Mouse (Mus musculus) heart, postnatal 14 days (tissue): Measurements from ENCODE around the gene Alox12b. TPM values are rescaled to one million over a fixed set of nuclear protein-coding genes. Genes with fewer than 3 reads are reported as not detected.
A peak's percentile ranks its signal among the peaks of the same experiment; 100 is the strongest.

Experiments
- DNase-seq, 2 experiments: peaks; one replicate each; pipeline ENCODE4 v3.0.0; 2021 to 2022
- intact Hi-C: fragments of 180-260 bp; cut with DNase I; formaldehyde crosslinking; loops from one replicate; pipeline ENCODE4 v1.15.1; 2025
- total RNA-seq, 2 experiments: library from RNA; stranded (reverse); gene quantifications; 2 replicates each; pipeline ENCODE4 v1.2.3; 2021

Gene Alox12b
- total RNA-seq, 2 experiments from 2014 or later, result not detected

DNA sequence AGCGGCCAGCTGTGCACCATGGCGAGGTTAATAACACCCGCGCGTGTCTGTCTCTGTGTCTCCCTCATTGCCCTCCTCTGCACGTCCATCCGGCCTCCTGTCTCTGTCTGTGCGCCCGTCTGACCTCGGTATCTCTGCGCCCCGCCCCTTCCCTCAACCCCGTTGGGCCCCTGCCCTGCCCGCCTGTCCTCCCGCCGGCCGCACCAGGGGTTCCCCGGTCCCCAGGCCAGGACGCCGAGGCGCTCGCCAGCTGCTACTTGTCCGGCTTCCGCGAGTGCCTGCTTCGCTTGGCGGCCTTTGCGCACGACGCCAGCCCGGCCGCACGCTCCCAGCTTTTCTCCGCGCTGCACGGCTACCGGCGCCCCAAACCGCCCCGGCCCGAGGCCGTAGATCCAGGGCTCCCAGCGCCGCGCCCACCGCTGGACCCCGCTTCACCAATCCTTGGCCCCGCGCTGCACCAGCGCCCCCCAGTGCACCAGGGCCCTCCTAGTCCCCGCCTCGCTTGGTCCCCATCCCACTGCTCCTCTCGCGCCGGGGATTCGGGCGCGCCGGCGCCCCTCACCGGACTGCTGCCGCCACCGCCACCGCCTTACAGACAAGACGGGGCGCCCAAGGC lies 34.3 kb upstream of the Alox12b start, which contains the start of gene 9130213A22Rik:
Gene 9130213A22Rik, minus strand, starts transcription at position 254 of the 616 bp plus-strand sequence.
- peak; percentile 92 to 93 for DNase-seq

DNA sequence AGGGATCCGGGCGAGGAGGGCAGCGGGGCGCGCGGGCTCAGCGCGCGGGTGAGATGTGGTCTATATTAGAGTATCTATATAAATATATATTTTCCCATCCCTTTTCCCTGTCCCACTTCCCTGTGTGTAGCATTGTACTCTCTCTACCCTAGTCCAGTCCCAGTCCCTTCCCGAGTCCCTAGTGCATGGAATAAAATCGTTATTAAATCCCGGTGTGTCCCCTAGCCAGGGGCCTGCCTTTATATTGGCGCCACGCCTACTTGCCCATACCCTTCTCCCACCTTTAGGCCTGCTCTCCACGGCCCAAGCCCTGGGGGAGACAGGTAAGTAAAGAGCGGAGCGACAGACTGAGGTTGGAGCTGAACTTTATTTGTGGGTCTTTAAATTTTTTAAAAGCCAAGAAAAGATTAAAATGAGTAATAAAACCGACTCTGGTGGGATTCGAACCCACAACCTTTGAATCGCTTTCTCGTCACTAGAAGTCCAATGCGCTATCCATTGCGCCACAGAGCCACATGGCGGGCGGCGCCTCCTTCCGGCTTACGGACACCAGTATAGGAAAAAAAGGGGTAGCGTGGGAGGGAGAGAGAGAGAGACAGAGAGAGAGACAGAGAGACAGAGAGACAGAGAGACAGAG lies 33.6 kb upstream of the Alox12b start:
- intact Hi-C loops, result loop anchor here (1.0 kb wide), 1 partner anchor 60 kb away; no protein-coding TSS in a partner anchor
- DNase-seq, result peak; percentile 86 to 93

More for the DNA sequence above, 34.3 kb upstream of the Alox12b start, which contains the start of gene 9130213A22Rik:
- intact Hi-C loops, result loop anchor here (1.0 kb wide), 1 partner anchor 31 kb away; no protein-coding TSS in a partner anchor

DNA sequence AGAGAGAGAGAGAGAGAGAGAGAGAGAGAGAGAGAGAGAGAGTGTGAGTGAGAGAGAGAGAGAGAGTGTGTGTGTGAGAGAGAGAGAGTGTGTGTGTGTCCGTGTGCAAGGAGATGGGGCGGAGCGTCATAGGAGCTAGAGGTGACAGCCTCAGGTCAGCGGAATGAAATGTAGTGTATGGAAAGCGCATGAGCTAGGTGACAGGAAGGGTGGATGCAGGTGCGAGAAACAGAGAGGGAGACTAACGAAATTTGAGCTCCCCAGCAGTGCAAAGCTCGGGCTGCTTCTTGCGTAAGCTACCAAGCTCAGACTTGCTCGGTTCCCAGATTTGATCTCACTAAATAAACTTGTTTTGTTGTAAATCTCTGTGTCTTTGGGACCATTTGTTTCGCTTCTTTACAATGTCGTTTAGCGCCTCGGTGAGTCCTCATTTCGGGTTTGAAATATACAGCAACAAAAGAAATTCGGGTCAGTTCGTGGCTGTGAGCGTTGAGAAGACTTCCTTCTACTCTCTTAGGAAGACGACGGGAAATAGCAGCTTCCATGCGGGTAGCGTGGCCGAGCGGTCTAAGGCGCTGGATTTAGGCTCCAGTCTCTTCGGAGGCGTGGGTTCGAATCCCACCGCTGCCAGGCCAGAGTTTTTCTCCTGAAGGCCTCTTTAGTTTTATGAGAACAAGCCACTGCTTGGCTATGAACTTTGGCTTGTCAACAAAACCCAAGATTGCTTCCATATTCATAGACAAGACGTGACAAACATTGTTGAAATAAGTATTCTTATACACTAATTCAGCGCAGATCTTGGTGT lies 32.9 kb upstream of the Alox12b start:
- peak; percentile 88 to 90 for DNase-seq
- intact Hi-C loops, result loop anchor here (1.0 kb wide), 2 partner anchors 61 to 83 kb away; no protein-coding TSS in a partner anchor

DNA sequence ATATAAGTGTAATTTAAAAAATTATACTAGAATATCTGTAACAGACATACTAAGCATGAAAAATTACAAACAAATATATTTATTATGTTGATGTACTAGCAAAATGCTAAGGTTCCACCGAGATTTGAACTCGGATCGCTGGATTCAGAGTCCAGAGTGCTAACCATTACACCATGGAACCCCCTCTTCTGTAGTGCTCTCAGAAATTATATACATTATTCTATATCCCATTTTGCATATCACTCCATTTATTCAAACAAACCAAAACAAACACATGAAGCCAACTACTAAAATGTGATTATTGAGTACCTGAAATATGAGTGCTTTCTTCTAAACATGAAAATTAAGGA lies 32.3 kb upstream of the Alox12b start:
- peak; percentile 64 to 74 for DNase-seq
- intact Hi-C loops, result loop anchor here (1.0 kb wide), 1 partner anchor 83 kb away; no protein-coding TSS in a partner anchor

DNA sequence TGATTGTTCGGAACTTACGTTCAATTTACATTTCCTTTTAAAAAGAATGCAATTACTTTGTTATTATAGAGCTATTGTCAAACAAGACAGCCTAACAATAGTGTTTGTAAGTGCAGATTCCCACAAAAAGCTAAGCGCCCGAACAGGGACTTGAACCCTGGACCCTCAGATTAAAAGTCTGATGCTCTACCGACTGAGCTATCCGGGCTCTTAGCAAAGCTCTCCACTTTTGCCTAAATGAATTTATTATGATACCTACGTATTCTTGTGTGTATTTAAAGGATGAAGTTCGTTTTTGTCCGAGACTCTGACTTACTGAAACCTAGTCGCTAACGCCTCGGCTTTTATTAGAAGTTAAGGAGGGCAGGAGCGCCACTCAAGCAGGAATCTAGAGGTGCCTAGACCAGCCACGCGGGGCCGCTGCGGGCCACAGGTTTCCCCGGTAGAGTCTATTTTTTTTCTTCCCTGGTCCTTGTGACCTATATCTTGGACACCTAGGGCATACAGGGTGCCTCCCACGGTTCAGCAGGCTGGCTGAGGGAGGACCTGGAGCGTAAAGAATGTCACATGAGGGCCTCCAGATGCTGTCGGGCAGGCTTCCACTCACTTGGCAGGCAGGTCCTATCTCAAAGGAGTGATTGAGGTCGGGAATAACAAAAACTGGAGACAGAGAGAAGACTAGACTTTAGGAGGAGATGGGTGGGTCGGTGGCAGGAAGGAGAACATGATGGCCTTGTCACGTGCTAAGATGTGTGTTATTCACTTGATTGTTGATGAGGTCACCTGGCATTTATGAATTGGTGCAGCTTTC lies 31.5 kb upstream of the Alox12b start:
- intact Hi-C loops, result loop anchor here (1.0 to 5.0 kb wide), 2 partner anchors 24 to 117 kb away; no protein-coding TSS in a partner anchor
- peak; percentile 78 to 80 for DNase-seq

DNA sequence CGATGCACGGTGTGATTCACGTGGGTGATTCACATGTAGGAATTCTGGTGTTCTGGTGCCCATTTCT lies 31.1 kb upstream of the Alox12b start, which contains the start of gene Aloxe3:
Gene Aloxe3, plus strand, starts transcription at position 45 of the 67 bp plus-strand sequence.
- no peak for DNase-seq
- intact Hi-C loops, result loop anchor here (1.0 to 5.0 kb wide), 2 partner anchors 24 to 117 kb away; no protein-coding TSS in a partner anchor

DNA sequence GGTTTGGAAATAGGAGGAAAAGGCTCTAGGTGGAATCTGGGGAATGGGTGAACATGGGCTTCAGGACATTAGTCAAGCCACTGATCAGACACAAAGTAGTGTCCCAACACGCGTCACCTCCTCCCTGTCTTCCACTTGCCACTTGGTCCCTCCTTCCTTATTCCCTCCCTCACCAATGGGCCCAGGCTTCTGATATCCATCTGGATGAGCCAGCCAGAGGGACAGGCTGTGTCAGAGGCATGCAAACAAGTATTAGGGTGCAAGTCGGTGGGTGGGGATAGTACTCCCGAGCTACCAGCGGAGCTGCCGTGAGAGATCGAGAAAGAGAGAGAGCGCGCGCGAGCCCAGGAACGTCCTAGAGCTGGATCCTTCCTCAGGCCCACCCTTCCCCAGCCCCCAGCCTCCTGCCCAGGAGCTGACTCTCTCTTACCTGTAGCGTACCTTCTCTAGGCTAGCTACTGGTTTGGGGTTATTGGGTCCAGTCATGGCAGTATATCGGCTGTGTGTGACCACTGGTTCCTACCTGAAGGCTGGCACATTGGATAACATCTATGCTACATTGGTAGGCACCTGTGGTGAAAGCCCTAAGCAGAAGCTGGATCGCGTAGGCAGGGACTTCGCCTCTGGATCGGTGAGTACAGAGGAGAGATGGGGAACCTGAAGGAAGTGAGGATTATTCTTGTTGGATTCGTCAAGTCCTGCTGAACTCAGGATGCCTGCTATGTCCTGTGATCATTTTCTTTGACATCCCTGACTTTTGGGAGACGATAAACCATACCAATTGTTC lies 30.7 kb upstream of the Alox12b start:
- intact Hi-C loops, result loop anchor here (1.0 to 5.0 kb wide), 2 partner anchors 23 to 116 kb away; no protein-coding TSS in a partner anchor
- DNase-seq, result no peak

DNA sequence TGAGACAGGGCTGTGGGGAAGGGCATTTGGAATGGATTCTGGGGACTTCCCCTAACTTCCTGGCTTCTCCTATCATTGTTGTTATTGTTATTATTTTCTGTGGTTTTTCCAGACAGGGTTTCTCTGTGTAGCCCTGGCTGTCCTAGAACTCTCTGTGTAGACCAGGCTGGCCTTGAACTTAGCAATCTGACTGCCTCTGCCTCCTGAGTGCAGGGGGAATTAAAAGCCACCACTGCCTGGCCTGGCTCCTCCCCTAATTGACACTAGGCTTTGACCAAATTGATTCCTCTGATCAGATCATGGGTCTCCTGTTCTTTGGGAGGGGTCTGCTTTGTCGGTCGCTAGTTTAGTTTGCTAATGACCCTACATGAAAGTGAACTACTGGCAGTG lies 30.1 kb upstream of the Alox12b start:
- DNase-seq, result no peak
- intact Hi-C loops, result loop anchor here (5.0 kb wide), 1 partner anchor 116 kb away; no protein-coding TSS in a partner anchor

DNA sequence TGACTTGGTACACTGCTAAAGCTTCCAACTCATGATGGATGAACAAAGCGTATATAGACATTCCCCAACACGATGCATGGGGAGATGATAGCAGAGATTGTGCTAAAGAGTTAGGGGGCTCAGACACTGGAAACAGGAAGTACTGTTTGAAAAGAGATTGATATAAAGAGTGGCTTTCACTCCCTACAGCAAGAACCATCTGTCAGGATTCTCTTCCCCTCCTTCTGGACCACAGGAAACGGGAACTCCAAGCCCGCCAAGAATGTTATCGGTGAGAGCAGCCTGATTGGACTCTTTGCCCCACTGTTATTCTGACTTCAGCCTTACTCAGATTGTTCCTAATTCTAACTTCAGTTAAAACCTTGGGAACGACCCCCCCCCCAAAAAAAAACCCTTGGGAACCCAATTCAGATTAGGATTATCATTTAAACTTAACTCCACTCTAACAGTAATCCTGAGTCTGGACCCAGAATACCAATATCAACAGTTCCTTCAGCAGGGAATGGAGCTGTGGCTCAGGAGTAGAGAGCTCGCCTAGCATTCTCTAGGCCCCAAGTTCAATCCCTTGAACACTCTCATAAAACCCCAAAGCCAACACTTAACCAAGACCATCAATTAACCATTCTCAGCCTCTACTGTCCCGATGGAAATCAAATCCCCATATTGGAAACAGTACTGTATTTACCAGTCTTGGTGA lies 28.2 kb upstream of the Alox12b start:
- DNase-seq, result no peak
- intact Hi-C loops, result loop anchor here (5.0 kb wide), 1 partner anchor 114 kb away; no protein-coding TSS in a partner anchor

DNA sequence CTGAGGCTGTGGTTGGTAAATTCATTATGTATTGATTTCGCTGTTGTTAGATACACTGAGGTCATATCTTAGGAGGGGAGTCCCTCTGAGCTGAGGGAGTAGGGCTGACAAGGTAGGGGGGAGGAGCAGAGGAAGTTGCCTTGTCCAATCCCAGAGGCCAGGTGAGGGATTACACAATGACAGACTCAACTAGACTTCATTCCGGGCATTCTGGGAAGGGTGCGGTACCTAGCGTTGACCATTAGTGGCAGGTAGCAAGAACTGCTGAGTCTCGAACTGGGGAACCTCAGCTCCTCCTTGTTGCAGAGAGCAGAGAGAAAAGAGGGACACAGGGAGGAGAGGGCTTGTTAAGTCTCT lies 23.2 kb upstream of the Alox12b start:
- intact Hi-C loops, result no loop called here

DNA sequence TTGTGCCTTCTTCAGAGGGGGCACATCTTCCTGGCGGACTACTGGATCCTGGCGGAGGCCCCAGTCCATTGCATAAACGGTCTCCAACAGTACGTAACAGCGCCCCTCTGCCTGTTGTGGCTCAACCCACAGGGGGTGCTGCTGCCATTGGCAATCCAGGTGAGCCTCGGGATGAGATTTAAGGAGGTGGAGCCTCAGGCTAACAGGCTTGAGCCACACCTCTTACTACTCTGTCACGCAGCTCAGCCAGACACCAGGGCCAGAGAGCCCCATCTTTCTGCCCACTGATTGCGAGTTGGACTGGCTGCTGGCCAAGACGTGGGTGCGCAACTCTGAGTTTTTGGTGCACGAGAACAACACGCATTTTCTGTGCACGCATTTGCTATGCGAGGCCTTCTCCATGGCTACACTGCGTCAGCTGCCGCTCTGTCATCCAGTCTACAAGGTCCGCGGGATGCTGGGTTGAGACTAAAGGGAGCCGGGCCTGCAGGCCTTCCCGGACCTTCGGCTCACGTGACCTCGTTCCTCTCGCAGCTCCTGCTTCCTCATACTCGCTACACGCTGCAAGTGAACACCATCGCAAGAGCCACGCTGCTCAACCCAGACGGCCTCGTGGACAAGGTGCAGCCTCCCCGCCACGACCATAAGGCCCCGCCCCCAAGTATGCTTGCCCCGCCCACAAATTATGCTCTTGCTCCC lies 22.7 kb upstream of the Alox12b start:
- intact Hi-C loops, result no loop called here
- DNase-seq, result peak; percentile 32 to 45

More for the DNA sequence above, 23.2 kb upstream of the Alox12b start:
- no peak for DNase-seq

DNA sequence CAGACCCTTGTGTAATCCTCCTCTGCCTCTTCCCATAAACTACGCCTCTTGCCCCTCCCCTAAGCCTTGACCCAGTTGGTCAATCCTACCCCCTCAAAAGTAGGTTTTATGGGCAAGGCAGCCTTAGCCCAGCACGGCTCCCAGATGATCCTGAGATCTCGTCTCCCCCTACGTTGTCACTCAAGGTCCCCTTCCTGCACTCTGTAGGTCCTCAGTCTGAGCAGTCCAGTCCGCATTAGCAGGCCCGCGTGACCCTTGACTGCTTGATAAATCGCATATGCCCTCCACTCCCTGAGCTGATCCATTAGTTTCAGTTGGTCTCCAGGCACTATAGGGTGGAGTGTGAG lies 22.2 kb upstream of the Alox12b start:
- intact Hi-C loops, result no loop called here
- DNase-seq, result no peak

DNA sequence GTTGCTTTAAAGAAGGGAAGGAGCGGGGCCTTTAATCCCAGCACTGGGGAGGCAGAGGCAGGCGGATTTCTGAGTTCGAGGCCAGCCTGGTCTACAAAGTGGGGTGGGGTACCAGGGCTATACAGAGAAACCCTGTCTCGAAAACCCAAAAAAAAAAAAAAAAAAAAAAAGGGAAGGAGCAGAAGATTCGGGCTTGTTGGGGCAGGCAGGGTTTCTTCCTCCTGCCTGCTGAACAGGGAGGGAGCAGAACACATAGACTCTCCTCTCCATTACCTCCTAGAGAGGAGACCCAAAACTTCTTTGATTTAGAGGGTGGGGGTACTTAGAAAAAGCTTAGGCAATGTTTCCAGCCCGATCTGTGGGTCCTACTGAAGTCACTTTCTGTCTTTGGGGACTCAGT lies 21.4 kb upstream of the Alox12b start:
- DNase-seq, result no peak
- intact Hi-C loops, result no loop called here

DNA sequence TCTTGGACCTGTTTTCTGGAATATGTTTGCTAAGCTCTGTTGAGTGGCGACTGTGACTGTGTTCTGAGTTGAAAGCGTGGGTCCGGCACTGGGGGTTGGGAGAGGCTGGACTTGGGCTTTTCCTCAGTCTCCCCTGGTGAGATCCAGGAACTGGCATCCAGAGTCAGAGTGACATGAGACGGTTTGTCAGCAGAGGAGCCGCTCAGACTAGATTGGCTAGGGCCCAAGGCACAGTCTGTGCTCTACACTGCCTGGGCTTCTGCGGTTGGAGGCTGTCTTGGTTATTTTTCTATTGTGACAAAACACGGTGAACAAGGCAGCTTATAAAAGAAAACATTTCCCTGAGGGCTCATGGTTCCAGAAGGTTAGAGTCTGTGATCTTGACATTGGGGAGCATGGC lies 9.2 kb upstream of the Alox12b start:
- no peak for DNase-seq
- intact Hi-C loops, result no loop called here

DNA sequence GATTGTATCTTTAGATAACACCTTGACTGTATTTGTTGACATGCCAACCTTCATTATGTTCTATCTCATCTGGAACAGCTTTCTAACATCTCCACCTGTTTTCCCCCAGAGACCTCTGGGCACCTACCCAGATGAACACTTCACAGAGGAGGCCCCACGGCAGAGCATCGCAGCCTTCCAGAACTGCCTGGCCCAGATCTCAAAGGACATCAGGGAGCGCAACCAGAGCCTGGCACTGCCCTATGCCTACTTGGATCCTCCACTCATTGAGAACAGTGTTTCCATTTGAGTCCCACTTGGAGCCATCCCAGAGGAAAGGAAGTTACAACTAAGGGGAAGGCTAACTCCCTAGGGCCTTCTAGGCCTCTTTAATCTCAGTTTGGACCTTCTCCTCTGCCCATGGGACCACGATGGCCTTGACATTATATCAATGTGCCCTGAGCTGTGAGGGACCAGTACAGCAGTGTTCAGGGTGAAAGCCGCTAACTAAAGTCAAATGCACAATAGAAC lies 8.3 kb upstream of the Alox12b start:
- DNase-seq, result no peak
- intact Hi-C loops, result no loop called here

DNA sequence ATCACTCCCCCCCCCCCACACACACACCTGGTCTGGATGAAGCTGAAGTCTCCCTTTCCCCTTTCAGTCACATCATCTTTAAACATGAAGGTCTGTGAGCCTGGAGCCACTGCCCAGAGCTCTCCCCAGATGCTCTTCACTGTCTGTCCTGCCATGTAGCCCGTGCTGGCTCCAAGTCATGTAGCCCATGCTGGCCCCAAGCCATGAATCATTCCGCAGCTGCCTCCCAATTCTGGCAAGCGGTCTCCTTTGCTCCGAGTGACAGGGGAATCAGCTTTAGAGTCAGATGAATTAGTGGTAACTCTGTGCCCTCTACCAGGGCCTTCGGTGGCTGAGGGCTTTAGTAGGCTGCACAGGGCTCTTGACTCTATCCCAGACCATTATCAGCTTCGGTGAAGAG lies 7.1 kb upstream of the Alox12b start:
- intact Hi-C loops, result loop anchor here (1.0 to 2.0 kb wide), 3 partner anchors 19 to 83 kb away; partner anchors contain the start of gene Aloxe3
- no peak for DNase-seq

DNA sequence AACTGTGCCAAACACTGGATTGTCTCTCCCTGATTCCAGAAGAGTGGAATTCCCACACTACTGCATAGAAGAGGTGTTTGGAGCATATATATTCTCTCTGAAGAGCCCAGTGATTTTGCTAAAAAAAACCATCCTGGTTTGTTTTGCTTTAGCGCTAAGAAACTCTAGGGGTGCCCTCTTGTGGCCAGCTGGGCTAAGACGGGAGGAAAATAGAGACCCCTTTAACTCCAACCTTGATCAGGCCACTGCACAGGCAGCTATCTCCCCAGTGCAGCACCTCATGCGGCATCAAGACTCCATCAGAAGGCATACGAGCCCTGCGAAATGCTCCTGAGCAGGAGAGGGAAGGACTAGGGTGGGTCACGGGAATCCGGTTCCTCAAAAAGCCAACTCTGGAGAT lies 6.3 kb upstream of the Alox12b start:
- intact Hi-C loops, result loop anchor here (2.0 kb wide), 2 partner anchors 20 to 84 kb away; no protein-coding TSS in a partner anchor
- peak; percentile 67 to 84 for DNase-seq

DNA sequence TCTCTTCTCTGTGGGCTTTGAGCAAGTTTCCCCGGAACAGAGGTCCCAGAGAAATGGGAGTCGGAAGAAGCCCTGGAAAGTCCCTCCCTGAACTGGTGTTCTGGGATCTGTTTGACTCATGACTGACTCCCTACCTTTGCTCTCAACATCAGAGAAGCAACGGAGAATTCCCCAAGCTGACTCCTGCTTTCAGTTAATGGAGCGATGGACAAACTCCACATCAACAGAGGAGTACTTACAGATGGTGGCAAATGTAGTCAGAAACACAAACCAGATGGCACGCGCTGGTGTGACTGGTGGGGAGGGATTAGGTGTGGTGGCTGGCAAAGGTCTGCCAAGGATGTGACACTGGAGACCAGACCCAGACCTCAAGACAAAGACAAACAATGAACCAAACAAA lies 5.8 kb upstream of the Alox12b start:
- intact Hi-C loops, result loop anchor here (2.0 kb wide), 2 partner anchors 20 to 84 kb away; no protein-coding TSS in a partner anchor
- DNase-seq, result no peak
